27 mouse cellular contexts compared by ENCODE assay signal in genomic region chr1:135379048-135379447, GRCm38 (mm10). TPM values are rescaled to one million over a fixed set of nuclear protein-coding genes. Genes with fewer than 3 reads are reported as not detected.
DNase-seq lines count a peak whose midpoint lies in the region; ATAC-seq and TF ChIP-seq lines count a peak whose summit lies in the region.
"Had no signal": no experiment of that assay in that cellular context is flagged by ENCODE, and none has a peak within 500 bp of the region (broad histone marks: within the 10 kb centered on the region; RNA-seq: fewer than 3 reads in every experiment).

No protein-coding gene starts in this region.

- no peaks in the 10 kb centered on the region; the same call in 1 of the 2 replicates for H3K27me3 ChIP-seq in heart, embryonic 15.5 days
- H3K27me3 ChIP-seq in heart, embryonic 11.5 days (ENCODE audit: control insufficient read depth, insufficient read depth, low read length), result no peaks in the 10 kb centered on the region
- no peaks in the 10 kb centered on the region for H3K27me3 ChIP-seq in stomach, embryonic 15.5 days (replicated peaks)
- H3K27me3 ChIP-seq in stomach, postnatal 0 days (ENCODE audit: control insufficient read depth, insufficient read depth, low read length), result no peaks in the 10 kb centered on the region
- H3K27me3 ChIP-seq: embryonic facial prominence, embryonic 13.5 days; forebrain, embryonic 15.5 days; hindbrain, embryonic 15.5 days; limb, embryonic 15.5 days; midbrain, embryonic 12.5 days; neural tube, embryonic 13.5 days had no signal

- no peaks in the 10 kb centered on the region for H3K9me3 ChIP-seq in heart, embryonic 15.5 days (replicated peaks)
- no peaks in the 10 kb centered on the region for H3K9me3 ChIP-seq in heart, embryonic 11.5 days (replicated peaks; ENCODE audit: control insufficient read depth, low read length)
- no peaks in the 10 kb centered on the region for H3K9me3 ChIP-seq in stomach, embryonic 15.5 days
- no peaks in the 10 kb centered on the region for H3K9me3 ChIP-seq in stomach, postnatal 0 days (ENCODE audit: control insufficient read depth, low read length)
- H3K9me3 ChIP-seq: embryonic facial prominence, embryonic 13.5 days; forebrain, embryonic 10.5 days; forebrain, embryonic 15.5 days; hindbrain, embryonic 10.5 days; hindbrain, embryonic 15.5 days; limb, embryonic 10.5 days; limb, embryonic 15.5 days; liver, embryonic 13.5 days; megakaryocyte, embryonic 14.5 days; midbrain, embryonic 12.5 days; neural tube, embryonic 13.5 days had no signal

- TF ChIP-seq CTCF in stomach, postnatal 0 days (IDR thresholded peaks at IDR 0.05; ENCODE audit: low read depth), result no peak

- no peak overlapping the region for H3K9ac ChIP-seq in heart, embryonic 15.5 days
- H3K9ac ChIP-seq in heart, embryonic 11.5 days (ENCODE audit: low read depth, low read length), result no peak overlapping the region
- no peak overlapping the region for H3K9ac ChIP-seq in stomach, embryonic 15.5 days
- no peak overlapping the region for H3K9ac ChIP-seq in stomach, postnatal 0 days (ENCODE audit: low read length)
- H3K9ac ChIP-seq: embryonic facial prominence, embryonic 13.5 days; forebrain, embryonic 15.5 days; hindbrain, embryonic 15.5 days; limb, embryonic 15.5 days; liver, embryonic 13.5 days; midbrain, embryonic 12.5 days; neural tube, embryonic 13.5 days had no signal

- intact Hi-C loops in heart, postnatal 14 days (cut with DNase I), result no loop called here

- peak; percentile 82 for DNase-seq in heart, adult 11 months
- no peak for DNase-seq in heart, postnatal 14 days
- DNase-seq in stomach, postnatal 0 days (ENCODE audit: low spot score), result no peak
- no peak for DNase-seq in thymus, postnatal 25 days
- DNase-seq: adrenal gland, postnatal 25 days; kidney, adult 11 months; kidney, postnatal 14 days; liver, embryonic 13.5 days; lung, adult 18-20 months; lung, postnatal 4 days; thymus, postnatal 14 days had no signal

- ATAC-seq in heart, embryonic 15.5 days (replicated peaks; ENCODE audit: insufficient number of reproducible peaks, insufficient read depth, low FRiP score, low read depth), result no peak
- ATAC-seq in heart, embryonic 11.5 days (replicated peaks; ENCODE audit: insufficient number of reproducible peaks, low FRiP score, low TSS enrichment), result no peak
- no peak for ATAC-seq in stomach, embryonic 15.5 days (ENCODE audit: insufficient read depth, low FRiP score, low read depth)
- no peak for ATAC-seq in stomach, postnatal 0 days (ENCODE audit: low FRiP score, low TSS enrichment)
- ATAC-seq: CD4-positive, CD25-positive, alpha-beta regulatory T cell, adult 4 months; forebrain, embryonic 15.5 days; inflammation-experienced regulatory T-cells, adult 6 months; lung, postnatal 0 days had no signal

- no peak for TF ChIP-seq EP300 in stomach, postnatal 0 days (optimal IDR thresholded peaks at IDR 0.05)

- H3K4me2 ChIP-seq in heart, embryonic 15.5 days, result no peak overlapping the region
- no peak overlapping the region for H3K4me2 ChIP-seq in heart, embryonic 11.5 days
- H3K4me2 ChIP-seq in stomach, embryonic 15.5 days, result no peak overlapping the region
- no peak overlapping the region for H3K4me2 ChIP-seq in stomach, postnatal 0 days (replicated peaks; ENCODE audit: low read depth)
- H3K4me2 ChIP-seq: embryonic facial prominence, embryonic 13.5 days; forebrain, embryonic 15.5 days; hindbrain, embryonic 15.5 days; limb, embryonic 15.5 days; liver, embryonic 13.5 days; midbrain, embryonic 12.5 days; neural tube, embryonic 13.5 days had no signal

- peaks cover 10% of the 10 kb centered on the region for H3K36me3 ChIP-seq in heart, embryonic 15.5 days
- H3K36me3 ChIP-seq in heart, embryonic 11.5 days (ENCODE audit: control insufficient read depth, insufficient read depth, low read length), result peaks cover 6% of the 10 kb centered on the region
- H3K36me3 ChIP-seq in stomach, embryonic 15.5 days, result peaks cover 15% of the 10 kb centered on the region; the same call in 1 of the 2 replicates
- peaks cover 2% of the 10 kb centered on the region; the same call in 1 of the 2 replicates for H3K36me3 ChIP-seq in stomach, postnatal 0 days (ENCODE audit: control insufficient read depth, insufficient read depth, low read length)

- peak overlapping the region; percentile 73 for H3K27ac ChIP-seq in heart, embryonic 15.5 days
- no peak overlapping the region for H3K27ac ChIP-seq in heart, embryonic 11.5 days (ENCODE audit: low read depth, low read length)
- 0 out of 2 replicates have a peak overlapping the region, but pooled peaks have one; percentile 40 for H3K27ac ChIP-seq in stomach, embryonic 15.5 days
- no peak overlapping the region for H3K27ac ChIP-seq in stomach, postnatal 0 days (replicated peaks)
- H3K27ac ChIP-seq: embryonic facial prominence, embryonic 13.5 days; forebrain, embryonic 10.5 days; forebrain, embryonic 15.5 days; hindbrain, embryonic 10.5 days; hindbrain, embryonic 15.5 days; limb, embryonic 10.5 days; limb, embryonic 15.5 days; liver, embryonic 13.5 days; midbrain, embryonic 12.5 days; neural tube, embryonic 13.5 days had no signal

- H3K4me1 ChIP-seq in heart, embryonic 15.5 days (replicated peaks), result peaks cover 51% of the 10 kb centered on the region
- peaks cover 28% of the 10 kb centered on the region for H3K4me1 ChIP-seq in heart, embryonic 11.5 days (ENCODE audit: control insufficient read depth, insufficient read depth, low read length)
- peaks cover 11% of the 10 kb centered on the region for H3K4me1 ChIP-seq in stomach, embryonic 15.5 days
- H3K4me1 ChIP-seq in stomach, postnatal 0 days (replicated peaks; ENCODE audit: control insufficient read depth, insufficient read depth), result peaks cover 2% of the 10 kb centered on the region; the same call in 1 of the 2 replicates

- no peak overlapping the region for H3K4me3 ChIP-seq in heart, embryonic 15.5 days
- no peak overlapping the region for H3K4me3 ChIP-seq in heart, embryonic 11.5 days (ENCODE audit: low read depth, low read length)
- no peak overlapping the region for H3K4me3 ChIP-seq in stomach, embryonic 15.5 days (replicated peaks)
- H3K4me3 ChIP-seq in stomach, postnatal 0 days (ENCODE audit: low read depth, low read length), result no peak overlapping the region
- H3K4me3 ChIP-seq: embryonic facial prominence, embryonic 13.5 days; forebrain, embryonic 10.5 days; forebrain, embryonic 15.5 days; hindbrain, embryonic 10.5 days; hindbrain, embryonic 15.5 days; limb, embryonic 10.5 days; limb, embryonic 15.5 days; liver, embryonic 13.5 days; megakaryocyte, embryonic 14.5 days; midbrain, embryonic 12.5 days; neural tube, embryonic 13.5 days had no signal

- 36% methylated on average over 2 of the region's 2 CpGs for whole genome bisulfite sequencing in heart, embryonic 15.5 days
- 44% methylated on average over 2 of the region's 2 CpGs for WGBS in heart, embryonic 11.5 days (ENCODE audit: insufficient replicate concordance)
- WGBS in stomach, embryonic 15.5 days, result 40% methylated on average over 2 of the region's 2 CpGs
- WGBS in stomach, postnatal 0 days, result 52% methylated on average over 2 of the region's 2 CpGs

RNA-seq across cellular contexts. Expression of gene Shisa4, which starts 4.0 kb away (rescaled TPM):
- 1 to 10 TPM; 2.7 to 4.2 TPM for total RNA-seq in heart, postnatal 14 days (2021)
- polyA plus RNA-seq in heart, embryonic 15.5 days (2015; fragmentation: Nextera tagmentation; extraction: Ambion mirVana), result 26.0 and 33.0 TPM in 2 replicates
- polyA plus RNA-seq in heart, embryonic 11.5 days (2014; fragmentation: Nextera tagmentation; extraction: Ambion mirVana), result 25.6 and 27.0 TPM in 2 replicates
- 42.3 and 44.1 TPM in 2 replicates for polyA plus RNA-seq in stomach, embryonic 15.5 days (2015; fragmentation: Nextera tagmentation; extraction: Ambion mirVana)
- polyA plus RNA-seq in stomach, postnatal 0 days (2015; fragmentation: Nextera tagmentation; extraction: Ambion mirVana), result 23.2 and 25.0 TPM in 2 replicates
- polyA plus RNA-seq: inflammation-experienced regulatory T-cells, adult 6 months had no signal

RNA-seq across cellular contexts. Expression of gene Ipo9, which starts 51.3 kb away (rescaled TPM):
- total RNA-seq in heart, postnatal 14 days (2021), result 10 to 100 TPM; 43.5 to 47.6 TPM
- polyA plus RNA-seq in heart, embryonic 15.5 days (2015; fragmentation: Nextera tagmentation; extraction: Ambion mirVana), result 63.9 and 82.7 TPM in 2 replicates
- 111 and 132 TPM in 2 replicates for polyA plus RNA-seq in heart, embryonic 11.5 days (2014; fragmentation: Nextera tagmentation; extraction: Ambion mirVana)
- polyA plus RNA-seq in stomach, embryonic 15.5 days (2015; fragmentation: Nextera tagmentation; extraction: Ambion mirVana), result 88.7 and 96.5 TPM in 2 replicates
- polyA plus RNA-seq in stomach, postnatal 0 days (2015; fragmentation: Nextera tagmentation; extraction: Ambion mirVana), result 23.5 and 24.7 TPM in 2 replicates

RNA-seq across cellular contexts. Expression of gene Lmod1, which starts 54.4 kb away (rescaled TPM):
- 1 to 10 TPM; 1.9 to 3.0 TPM for total RNA-seq in heart, postnatal 14 days (2021)
- polyA plus RNA-seq in heart, embryonic 15.5 days (2015; fragmentation: Nextera tagmentation; extraction: Ambion mirVana), result 2.0 and 3.6 TPM in 2 replicates
- polyA plus RNA-seq in heart, embryonic 11.5 days (2014; fragmentation: Nextera tagmentation; extraction: Ambion mirVana), result 1.5 and 2.0 TPM in 2 replicates
- 13.0 and 14.0 TPM in 2 replicates for polyA plus RNA-seq in stomach, embryonic 15.5 days (2015; fragmentation: Nextera tagmentation; extraction: Ambion mirVana)
- 19.5 and 22.4 TPM in 2 replicates for polyA plus RNA-seq in stomach, postnatal 0 days (2015; fragmentation: Nextera tagmentation; extraction: Ambion mirVana)
- polyA plus RNA-seq: inflammation-experienced regulatory T-cells, adult 6 months had no signal

Comparison
In these comparisons a context has a peak if more than half of its experiments do, and no peak if none do; other contexts are left out.
1. H3K27ac ChIP-seq: peak in heart, embryonic 15.5 days (single experiment) and stomach, embryonic 15.5 days (single experiment); none in heart, embryonic 11.5 days (single experiment) and stomach, postnatal 0 days (single experiment).